Mouse (Mus musculus) brown adipose tissue, adult 24 weeks (tissue): Measurements from ENCODE around the gene Noto. TPM values are rescaled to one million over a fixed set of nuclear protein-coding genes. Genes with fewer than 3 reads are reported as not detected.
"Not testable (repeated sequence)": the region's sequence is repeated elsewhere in the genome, so short reads cannot be mapped to it uniquely, and the experiment has no call there.

ENCODE experiments used
- H3K27ac ChIP-seq: fragments of 200-500 bp; replicated peaks from 2 replicates; pipeline ENCODE4 v1.5.1; 2012; ENCODE audit warnings: low read depth, mild to moderate bottlenecking, low read length
- H3K4me1 ChIP-seq: fragments of 200-500 bp; 2 replicates; pipeline ENCODE4 v1.6.1; 2012; ENCODE audit warnings: low read length, mixed read lengths; ENCODE audit not compliant: control insufficient read depth, insufficient read depth, insufficient read length
- H3K4me3 ChIP-seq: fragments of 200-500 bp; 2 replicates; pipeline ENCODE4 v1.5.1; 2012; ENCODE audit warnings: low read depth, mild to moderate bottlenecking, low read length, moderate library complexity; ENCODE audit not compliant: insufficient read depth
- polyA plus RNA-seq: library from polyadenylated mRNA; stranded (reverse); fragments of >200 nt; gene quantifications from 2 replicates; pipeline ENCODE4 v1.2.4, GENCODE M21; 2012; ENCODE audit not compliant: missing spikeins, insufficient read depth, insufficient read length

Gene Noto
- polyA plus RNA-seq, 1 experiment: not detected

GRCm38 (mm10) chr6:85445286-85445685 lies 21.6 kb downstream of the Noto start:
- H3K4me1 ChIP-seq: no peaks in the 10 kb centered on the region; the same call in 1 of the 2 replicates
- H3K27ac ChIP-seq: no peak overlapping the region
- no peak overlapping the region for H3K4me3 ChIP-seq

GRCm38 (mm10) chr6:85447351-85447750 lies 23.7 kb downstream of the Noto start:
- Histone ChIP-seq H3K4me1 (no peaks in the 10 kb centered on the region; the same call in 1 of the 2 replicates), H3K27ac (no peak overlapping the region), H3K4me3 (no peak overlapping the region)

GRCm38 (mm10) chr6:85450140-85450539 lies 26.5 kb downstream of the Noto start:
- not testable (repeated sequence) for H3K27ac ChIP-seq, H3K4me1 ChIP-seq, H3K4me3 ChIP-seq

- H3K4me3 ChIP-seq: peak within 1 kb of the TSS; percentile 93
- peak within 1 kb of the TSS; percentile 73 for H3K27ac ChIP-seq
- H3K4me1 ChIP-seq: peaks cover 5% of the 10 kb centered on the region; the same call in 1 of the 2 replicates
These were observed 27.3 kb downstream of the Noto start, which contains the start of gene Cct7 for GRCm38 (mm10) chr6:85450697-85451663. Cct7 (plus strand) TSS chr6:85451514.

- Histone ChIP-seq H3K4me3 (peak within 1 kb of the TSS; percentile 93), H3K4me1 (peaks cover 5% of the 10 kb centered on the region; the same call in 1 of the 2 replicates), H3K27ac (peak within 1 kb of the TSS; percentile 73)
These were observed 28.2 kb downstream of the Noto start, which contains the start of gene Pradc1 for GRCm38 (mm10) chr6:85451664-85452410. Pradc1 (minus strand) TSS chr6:85451970.

GRCm38 (mm10) chr6:85452411-85452665 lies 28.7 kb downstream of the Noto start:
- peak overlapping the region; percentile 93 for H3K4me3 ChIP-seq
- H3K27ac ChIP-seq: peak overlapping the region; percentile 68
- H3K4me1 ChIP-seq: peaks cover 5% of the 10 kb centered on the region; the same call in 1 of the 2 replicates

GRCm38 (mm10) chr6:85452816-85453215 lies 29.1 kb downstream of the Noto start:
- H3K4me3 ChIP-seq: peak overlapping the region; percentile 93
- H3K27ac ChIP-seq: no peak overlapping the region
- H3K4me1 ChIP-seq: peaks cover 5% of the 10 kb centered on the region; the same call in 1 of the 2 replicates

- Histone ChIP-seq H3K4me1 (no peaks in the 10 kb centered on the region), H3K27ac (no peak overlapping the region), H3K4me3 (no peak overlapping the region)
These were observed 35.9 kb downstream of the Noto start for GRCm38 (mm10) chr6:85459621-85460020.

GRCm38 (mm10) chr6:85465381-85465780 lies 41.7 kb downstream of the Noto start:
- no peak overlapping the region for H3K4me3 ChIP-seq
- no peak overlapping the region for H3K27ac ChIP-seq
- H3K4me1 ChIP-seq: no peaks in the 10 kb centered on the region

- H3K4me1 ChIP-seq: no peaks in the 10 kb centered on the region
- no peak overlapping the region for H3K27ac ChIP-seq
- H3K4me3 ChIP-seq: no peak overlapping the region
These were observed 46.2 kb downstream of the Noto start for GRCm38 (mm10) chr6:85469660-85470430.

GRCm38 (mm10) chr6:85471962-85472361 lies 48.3 kb downstream of the Noto start:
- no peak overlapping the region for H3K4me3 ChIP-seq
- H3K4me1 ChIP-seq: no peaks in the 10 kb centered on the region
- no peak overlapping the region for H3K27ac ChIP-seq

- no peak overlapping the region for H3K4me3 ChIP-seq
- no peak overlapping the region for H3K27ac ChIP-seq
- H3K4me1 ChIP-seq: no peaks in the 10 kb centered on the region
These were observed 48.9 kb downstream of the Noto start for GRCm38 (mm10) chr6:85472542-85472941.

- Histone ChIP-seq H3K27ac (no peak overlapping the region), H3K4me3 (no peak overlapping the region), H3K4me1 (no peaks in the 10 kb centered on the region)
These were observed 51.9 kb downstream of the Noto start for GRCm38 (mm10) chr6:85475581-85475980.

- Histone ChIP-seq H3K4me3 (no peak overlapping the region), H3K27ac (no peak overlapping the region), H3K4me1 (no peaks in the 10 kb centered on the region)
These were observed 53.8 kb downstream of the Noto start for GRCm38 (mm10) chr6:85477366-85477917.
